Mouse (Mus musculus): ENCODE data around the gene Ddx27.

Ddx27 gene

DNA sequence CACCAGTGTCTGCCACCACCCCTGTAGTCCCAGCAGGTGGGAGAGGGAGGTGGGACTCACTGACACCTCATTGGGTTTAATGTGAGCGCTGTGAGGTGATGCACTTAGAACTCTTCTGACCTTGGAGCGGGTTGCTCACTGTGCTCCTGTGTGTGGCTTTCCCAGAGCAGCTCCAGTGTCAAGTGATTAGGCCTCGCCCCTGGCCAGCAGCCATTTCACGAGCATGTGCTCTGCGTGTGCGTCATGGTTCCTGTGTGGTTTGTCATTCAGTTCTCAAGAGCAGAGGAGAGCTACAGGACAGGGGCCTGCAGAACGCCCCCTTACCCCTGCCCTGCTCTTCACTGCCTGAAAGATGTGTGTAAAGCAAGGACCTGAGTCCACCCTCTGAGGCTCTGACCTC, 13.6 kb downstream of the Ddx27 start:
- no peak for DNase-seq (ENCODE audit: low read depth, low spot score)

DNA sequence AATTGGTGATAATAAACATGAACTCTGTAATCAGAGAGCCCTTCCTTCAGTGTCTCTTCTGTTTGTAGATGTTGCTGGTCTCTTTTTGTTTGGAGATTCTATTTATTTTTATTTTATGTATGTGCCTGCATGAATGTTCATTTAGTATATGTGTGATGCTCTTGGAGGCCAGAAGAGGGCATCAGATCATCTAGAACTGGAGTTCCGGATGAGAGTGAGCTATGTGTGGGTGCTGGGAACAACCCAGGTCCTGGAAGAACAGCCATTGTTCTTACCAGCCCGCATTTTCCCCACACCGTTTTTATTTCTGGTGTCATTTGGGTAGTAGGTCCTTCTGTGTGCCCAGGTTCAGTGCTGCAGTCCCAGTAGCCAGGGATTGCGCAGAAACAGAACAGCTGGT, 15.5 kb downstream of the Ddx27 start:
- DNase-seq (ENCODE audit: low read depth, low spot score) = no peak

DNA sequence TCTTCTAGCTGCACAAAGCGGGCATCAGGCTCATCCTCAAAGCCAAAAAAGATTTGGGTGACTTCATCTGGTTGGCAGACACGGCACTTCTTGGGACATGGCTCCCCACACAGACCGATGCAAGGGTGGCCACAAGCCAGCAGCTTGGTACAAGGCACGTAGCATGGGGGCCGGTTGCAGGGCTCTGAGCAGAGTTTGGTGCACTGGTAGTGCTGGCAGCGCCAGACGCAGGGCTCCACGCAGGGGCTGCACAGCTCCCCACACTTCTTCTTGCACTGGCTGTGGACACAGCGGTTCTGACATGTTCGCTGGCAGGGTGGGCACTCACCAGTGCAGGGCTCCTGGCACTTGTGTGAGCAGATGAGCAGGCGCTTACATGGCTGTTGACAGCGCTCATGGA, 22.7 kb downstream of the Ddx27 start:
- DNase-seq (ENCODE audit: low read depth, low spot score) = no peak

DNA sequence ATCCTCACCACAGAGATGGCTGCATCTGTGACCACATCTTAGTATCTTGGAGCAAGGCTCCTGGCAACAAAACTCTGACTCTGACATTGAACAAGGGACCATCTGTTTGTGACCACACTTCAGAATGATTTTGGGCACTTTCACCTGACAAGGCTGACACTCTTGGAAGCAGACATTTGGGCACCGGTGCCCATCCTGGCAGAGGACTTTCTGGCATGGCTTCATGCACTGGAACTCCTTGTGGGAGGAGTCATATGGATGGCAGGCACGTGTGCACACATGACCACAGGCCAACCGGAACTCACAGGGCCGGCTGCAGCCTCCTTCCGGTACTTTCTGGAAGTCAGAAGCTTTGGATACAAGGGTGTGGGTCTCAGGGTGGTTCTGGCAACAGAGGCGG, 23.3 kb downstream of the Ddx27 start:
- no peak for DNase-seq (ENCODE audit: low read depth, low spot score)

DNA sequence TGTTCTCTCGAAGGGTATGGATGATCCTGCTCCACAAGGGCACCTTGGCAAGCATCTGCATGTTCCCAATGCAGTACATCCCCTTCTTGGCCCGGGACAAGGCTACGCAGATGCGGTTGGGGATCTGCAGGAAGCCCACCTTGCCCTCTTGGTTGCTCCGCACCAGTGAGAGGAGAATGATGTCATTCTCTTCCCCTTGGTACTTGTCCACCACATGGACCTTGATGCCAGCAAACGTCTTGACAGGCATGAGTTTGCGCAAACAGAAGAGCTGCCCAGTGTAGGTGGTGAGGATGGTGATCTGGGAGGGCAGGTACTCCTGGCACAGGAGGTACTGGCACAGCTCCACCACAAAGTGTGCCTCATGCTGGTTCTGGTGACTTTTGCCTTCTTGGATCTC, 23.7 kb downstream of the Ddx27 start:
- DNase-seq (ENCODE audit: low read depth, low spot score) = no peak

DNA sequence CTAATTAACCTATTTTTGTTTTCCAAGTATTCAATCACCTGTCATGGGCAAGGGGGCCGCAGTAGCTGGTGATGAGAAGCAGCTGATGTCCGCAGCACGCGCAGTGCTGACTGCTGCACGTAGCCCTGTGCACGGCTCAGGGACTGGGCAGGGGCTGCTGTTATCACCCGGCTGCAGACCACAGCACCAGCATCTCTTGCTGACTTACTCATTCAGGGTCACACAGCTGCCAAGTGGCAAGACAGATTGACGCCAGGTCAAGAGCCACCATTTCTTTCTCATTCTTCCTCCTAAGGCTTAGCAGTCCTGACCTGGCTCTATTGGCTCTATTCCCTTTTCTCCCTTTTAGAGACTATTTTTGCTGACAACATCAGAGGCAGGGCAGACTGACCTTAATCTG, 24.4 kb downstream of the Ddx27 start:
- no peak for DNase-seq (ENCODE audit: low read depth, low spot score)

DNA sequence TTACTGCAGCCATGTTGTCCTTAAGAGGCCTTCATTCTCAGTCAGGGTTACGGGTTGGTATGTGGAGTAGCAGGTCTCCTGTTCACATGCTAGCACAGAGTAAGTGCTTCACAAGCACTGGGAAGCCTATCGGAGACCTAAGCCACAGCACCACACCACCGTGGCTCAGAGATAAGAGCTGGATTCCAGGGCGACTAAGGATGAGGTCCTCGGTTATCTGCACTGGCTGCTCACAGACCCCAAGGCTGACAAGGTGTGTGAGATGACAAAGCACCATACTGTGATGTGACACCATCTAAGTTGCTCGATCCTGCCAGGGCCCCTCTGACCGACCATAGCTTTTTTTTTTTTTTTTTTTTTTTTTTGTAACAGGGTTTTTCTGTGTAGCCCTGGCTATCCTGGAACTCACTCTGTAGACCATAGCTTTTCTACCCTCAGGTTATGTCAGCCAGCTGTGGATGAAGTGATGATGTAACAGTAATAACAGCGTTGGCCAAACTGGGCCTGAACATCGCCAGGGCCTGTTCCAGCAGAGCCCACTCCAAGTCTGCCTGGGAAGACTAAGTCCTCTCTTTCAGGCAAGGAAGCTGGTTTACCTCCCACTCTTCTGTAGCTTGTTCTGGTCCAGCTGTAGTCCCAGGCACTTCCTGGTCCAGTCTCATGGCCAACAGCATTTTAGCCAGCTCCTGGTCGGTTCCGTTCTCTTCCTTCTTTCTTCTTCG, 28.6 kb downstream of the Ddx27 start:
- DNase-seq (ENCODE audit: low read depth, low spot score) = no peak

DNA sequence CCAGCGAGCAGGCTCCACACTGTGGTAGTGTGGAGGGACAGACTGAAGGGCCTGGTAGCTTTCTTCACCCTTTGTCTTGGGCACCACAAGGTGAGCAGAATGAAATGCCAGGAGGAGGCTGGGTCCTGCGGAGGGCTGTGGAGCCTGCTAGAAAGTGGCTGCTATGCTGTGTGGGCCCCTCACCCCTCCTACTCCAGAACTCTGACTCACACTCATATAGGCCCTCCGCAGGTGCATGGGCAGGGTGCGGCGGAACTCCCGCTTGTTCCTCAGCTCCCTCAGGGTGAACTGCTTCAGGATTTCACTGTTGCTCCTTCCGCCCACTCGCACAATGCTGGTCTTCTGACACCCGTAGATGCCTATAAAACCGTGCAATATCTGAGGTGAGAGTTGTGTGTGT, 33.2 kb downstream of the Ddx27 start:
- no peak for DNase-seq (ENCODE audit: low read depth, low spot score)

DNA sequence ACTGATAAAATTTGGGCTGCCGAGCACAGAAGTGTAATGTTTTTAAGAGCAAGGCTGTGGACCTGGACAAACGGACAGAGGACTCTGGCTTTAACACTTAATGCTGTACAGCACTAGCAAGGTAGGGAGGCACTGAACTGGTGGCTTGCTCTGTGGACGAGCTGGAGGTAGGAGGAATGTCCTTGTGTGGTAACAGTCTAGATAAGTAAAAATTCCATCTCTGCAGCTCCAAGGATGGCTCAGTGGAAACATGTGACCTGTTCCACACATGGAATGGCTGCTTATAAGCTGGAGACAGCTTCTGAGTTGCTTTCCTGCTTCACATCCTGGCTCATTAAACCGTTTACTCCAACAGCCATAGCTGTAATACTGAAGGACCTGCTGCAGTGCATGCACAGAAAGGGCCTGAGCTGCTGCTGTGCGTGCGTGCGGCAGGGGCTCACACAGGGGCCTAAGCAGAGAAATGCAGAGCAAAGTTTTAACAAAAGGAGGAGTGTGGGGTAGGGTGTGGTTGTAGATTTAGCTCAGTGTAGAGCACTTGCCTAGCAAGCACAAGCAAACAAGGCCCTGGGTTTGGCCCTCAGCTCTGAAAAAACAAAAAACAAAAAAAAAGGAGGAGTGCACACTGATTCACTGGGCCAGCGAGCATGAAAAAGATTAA, 33.8 kb downstream of the Ddx27 start:
- DNase-seq (ENCODE audit: low read depth, low spot score) = no peak

DNA sequence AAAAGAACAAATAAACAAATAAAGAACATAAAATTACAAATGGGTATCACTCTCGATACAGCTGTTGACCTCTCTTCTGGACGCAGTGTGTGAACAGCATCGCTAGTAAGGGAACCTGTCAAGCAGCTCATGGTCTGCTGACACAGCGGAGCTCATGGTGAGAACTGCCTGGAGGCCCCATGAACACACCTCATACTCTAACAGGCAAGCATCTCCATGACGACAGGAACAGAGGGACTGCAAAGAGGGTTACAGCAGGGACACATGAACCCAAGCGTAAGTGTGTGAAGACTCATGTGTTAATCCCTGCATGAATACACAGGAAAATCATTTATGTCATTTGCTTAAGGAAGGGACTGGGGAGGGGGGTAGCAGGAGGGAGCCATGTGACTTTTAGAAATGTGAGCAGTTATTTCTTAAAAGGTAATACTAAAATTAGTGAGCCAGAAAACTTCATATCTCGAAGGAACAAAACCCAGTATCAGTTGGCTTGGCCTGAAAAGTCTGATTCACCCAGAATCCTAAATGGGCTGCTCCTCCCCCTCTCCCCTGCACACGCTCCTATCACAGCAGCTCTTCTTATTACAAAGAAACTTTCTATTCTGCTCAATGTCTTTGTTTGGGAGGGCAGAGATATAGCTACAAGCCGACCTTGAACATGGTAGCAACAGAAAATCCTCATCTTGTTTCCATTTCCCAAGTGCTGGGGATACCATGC, 38.3 kb downstream of the Ddx27 start:
- DNase-seq (ENCODE audit: low read depth, low spot score) = no peak

DNA sequence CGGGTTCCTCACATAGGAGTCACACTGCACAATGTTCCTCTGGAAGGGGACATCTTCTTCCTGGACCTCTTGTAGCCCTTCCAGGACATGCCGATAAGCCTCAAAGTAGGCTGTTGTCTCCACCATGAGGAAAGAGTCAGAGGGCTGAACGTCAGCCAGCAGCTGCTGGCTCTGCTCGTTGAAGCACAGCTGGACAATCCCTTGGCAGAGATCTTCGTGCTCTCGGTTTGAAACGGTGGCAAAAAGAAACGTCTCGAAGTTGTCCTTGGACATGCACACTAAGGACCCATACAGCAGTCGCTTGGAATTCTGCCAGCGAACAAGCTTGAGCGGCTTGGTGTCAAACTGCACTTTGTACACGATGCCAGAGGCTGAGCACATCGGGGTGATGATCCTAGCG, 40.4 kb downstream of the Ddx27 start:
- no peak for DNase-seq (ENCODE audit: low read depth, low spot score)

DNA sequence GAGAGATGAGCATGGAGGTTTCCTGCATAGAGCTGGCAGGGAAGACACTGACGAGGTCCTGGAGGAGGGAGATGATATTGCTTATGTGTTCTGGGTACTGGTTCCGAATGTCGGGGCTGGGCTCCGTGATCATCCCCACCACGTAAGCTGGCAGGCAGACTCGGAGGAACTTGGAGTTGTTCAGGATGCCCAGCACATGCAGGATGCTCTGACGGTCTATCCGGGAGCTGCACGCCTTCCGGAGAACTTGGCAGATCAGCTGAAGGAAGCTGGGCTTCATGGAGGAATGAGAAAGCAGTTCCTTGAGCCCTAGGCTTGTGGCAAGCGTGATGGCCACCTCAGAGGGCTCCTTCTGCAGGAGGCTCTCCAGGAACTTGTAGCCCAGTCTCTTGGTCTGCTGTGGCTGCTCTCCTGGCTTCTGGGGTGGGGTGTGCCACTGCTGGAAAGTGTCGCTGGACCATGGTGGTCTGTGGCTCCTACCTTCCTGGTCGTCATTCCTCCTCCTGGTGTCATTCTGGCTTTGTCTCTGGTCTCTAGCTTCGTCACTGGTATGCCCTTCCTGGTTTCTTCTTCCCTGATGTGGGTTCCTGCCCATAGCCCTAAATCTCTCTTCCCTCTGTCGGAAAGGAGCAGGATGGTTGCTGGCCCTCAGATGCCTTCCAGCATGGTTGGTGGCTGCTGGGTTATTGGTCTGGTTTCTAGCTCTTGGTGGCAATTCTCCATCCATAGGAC, 41.4 kb downstream of the Ddx27 start:
- no peak for DNase-seq (ENCODE audit: low read depth, low spot score)

DNA sequence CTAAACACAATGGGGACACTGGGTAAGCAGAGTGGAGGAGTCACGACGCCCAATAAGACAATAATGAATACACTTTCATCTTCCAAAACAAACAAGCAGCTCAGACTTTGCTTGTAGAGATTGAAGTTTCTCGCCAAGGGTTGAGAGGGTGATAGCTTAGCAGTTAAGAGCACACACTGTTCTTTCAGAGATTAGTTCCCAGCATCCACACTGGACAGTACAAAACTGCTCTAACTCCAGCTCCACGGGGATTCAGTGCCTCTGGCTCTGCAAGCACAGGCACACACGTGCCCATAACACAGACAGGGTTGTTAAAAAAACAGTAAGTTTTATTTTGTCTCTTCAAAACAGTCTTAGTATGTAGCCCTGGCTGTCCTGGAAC, 41.9 kb downstream of the Ddx27 start:
- DNase-seq (ENCODE audit: low read depth, low spot score) = no peak

DNA sequence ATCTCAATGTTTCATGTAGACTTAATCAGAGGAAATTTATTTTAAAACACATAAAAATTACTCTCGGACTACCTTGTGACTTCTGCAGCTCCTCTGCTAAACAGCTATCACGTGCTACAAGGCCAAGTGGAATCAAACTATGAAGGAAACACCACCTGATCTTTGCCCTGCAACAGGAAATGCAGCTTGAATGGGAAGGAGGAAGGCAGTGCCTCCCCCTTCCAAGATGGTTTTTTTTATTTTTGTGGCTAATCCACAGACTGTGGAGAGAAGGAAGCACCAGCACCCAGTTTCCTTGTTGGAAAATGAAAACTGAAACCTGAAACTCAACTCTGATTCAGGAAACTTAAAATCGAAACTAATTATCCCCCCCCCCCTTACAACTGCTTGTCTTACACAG, 43.2 kb downstream of the Ddx27 start:
- no peak for DNase-seq (ENCODE audit: low read depth, low spot score)

DNA sequence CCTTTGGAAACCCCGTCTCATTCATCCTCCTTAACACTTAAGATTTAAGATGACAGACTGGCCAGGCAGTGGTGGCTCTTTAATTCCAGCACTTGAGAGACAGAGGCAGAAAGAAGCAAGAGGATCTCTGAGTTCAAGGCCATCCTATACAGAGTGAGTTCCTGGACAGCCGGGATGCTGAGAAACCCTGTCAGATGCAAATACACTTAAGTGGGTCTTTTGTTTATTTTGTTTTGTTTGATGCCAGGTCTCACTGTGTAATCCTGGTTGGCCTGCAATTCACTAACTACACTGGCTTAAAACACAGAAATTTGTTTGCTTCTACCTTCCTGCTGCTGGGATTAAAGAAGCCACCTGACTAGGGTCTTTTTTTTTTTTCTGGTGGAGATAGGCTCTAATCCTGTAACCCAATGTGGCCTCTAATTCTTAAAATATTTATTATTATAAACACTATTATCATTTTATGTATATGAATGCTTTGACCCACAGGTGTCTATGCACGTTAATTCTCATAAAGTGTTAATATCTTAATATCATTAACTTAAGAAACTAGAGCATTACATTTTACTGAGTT, 43.9 kb downstream of the Ddx27 start:
- no peak for DNase-seq (ENCODE audit: low read depth, low spot score)

DNA sequence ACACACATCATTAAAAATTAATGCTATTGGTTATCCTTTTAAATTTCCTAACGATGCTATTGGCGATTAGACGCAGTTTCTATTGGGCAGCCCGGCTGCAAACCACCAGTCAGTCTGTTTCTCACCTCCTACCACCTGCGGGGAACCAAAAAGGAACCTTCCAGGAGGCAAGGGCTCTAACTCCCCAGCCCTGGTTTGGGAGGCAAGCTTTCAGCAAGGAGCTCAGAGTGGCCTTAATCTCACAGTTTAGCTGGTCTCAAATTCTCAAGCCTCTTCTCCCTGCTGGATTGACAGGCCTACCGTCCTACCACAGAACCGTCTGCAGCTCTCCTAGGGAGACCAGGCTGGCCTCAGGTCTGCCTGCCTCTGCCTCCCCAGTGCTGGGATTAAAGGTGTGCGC, 44.5 kb downstream of the Ddx27 start:
- no peak for DNase-seq (ENCODE audit: low read depth, low spot score)

DNA sequence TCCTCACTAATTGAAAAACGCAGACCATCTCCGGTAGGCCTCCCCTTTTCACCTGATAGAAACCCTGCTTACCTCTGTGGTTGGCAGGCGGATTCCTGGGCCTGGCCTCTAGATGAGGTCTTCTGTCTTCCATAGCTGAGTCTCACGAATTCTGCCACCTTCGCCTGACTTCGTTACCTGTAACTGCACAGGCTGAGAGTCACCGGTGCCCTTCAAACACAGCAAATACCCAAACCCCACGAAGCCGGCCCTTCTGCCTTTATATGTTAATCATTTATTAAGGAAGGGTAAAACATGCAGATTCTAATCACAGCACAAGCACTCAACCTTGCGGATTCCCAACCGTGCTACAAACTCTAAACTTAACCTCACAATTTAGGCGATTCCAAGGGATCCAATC, 45.0 kb downstream of the Ddx27 start:
- no peak for DNase-seq (ENCODE audit: low read depth, low spot score)

DNA sequence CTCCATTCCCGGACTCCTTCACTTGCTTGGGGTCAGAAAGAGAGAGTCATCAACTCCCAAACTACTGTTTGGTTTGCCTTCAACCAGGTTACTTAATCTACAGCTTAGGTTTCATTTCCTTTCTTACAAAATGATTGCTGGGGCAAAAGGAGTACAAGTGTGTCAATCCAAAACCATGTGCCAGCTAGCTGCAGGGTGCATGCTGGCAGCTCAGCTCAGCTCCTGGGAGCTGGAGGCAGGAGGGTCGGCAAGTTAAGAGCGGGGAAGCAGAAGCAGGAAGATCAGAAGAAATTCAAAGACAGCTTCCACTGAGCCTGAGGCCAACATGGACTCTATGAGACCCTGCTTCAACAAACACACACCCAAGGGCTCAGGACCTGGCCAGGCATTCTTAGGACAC, 45.4 kb downstream of the Ddx27 start:
- DNase-seq (ENCODE audit: low read depth, low spot score) = no peak

DNA sequence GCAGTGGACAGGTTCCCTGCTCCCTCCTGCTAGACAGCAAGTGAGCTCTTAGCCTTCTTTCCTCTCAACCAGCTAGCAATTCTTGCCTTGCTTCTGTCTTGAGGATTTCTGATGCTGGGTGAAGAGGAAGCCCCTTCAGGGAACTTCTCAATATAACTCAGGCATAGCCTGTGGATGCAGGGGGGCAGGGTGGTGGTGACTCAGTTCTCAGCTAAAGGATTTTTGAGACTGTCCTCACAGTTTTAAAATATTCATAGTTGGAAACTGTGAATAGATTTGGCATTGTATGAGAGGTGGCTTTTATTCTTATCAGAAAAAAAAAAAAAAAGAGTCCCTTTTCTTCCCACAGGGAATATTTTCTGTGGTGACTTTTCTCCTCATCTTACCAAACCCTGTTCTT, 45.8 kb downstream of the Ddx27 start:
- DNase-seq (ENCODE audit: low read depth, low spot score) = no peak

DNA sequence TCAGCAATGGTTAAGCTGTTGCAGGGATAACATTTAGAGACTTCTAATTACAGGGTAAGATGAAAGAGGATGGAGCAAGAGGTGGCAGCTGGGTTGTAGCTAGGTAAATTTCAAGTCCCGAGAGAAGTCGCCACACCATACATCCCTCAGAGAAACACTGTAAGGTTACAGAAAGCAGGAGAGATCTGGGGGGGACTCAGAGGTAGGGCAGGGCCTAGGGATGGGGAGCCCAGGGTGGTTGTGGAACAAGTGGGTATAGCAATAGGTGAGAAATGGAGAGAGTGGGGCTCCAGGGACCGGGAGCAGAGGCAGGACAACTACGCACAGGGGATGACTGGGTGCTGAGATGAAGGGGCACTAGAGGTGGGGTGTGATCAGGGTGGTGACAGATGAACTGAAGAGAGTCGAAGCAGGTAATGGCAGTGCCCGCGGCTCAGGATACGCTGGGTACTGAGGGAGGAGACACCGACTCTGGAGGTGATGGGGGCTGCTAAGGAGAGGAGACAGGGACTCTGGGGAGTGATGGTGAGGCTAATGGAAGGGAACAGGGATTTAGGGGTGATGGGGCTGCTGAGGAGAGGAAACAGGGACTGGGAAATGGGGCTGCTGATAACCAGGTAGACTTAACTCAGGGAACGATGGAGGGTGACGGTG, 46.5 kb downstream of the Ddx27 start:
- DNase-seq (ENCODE audit: low read depth, low spot score) = peak; percentile 32

DNA sequence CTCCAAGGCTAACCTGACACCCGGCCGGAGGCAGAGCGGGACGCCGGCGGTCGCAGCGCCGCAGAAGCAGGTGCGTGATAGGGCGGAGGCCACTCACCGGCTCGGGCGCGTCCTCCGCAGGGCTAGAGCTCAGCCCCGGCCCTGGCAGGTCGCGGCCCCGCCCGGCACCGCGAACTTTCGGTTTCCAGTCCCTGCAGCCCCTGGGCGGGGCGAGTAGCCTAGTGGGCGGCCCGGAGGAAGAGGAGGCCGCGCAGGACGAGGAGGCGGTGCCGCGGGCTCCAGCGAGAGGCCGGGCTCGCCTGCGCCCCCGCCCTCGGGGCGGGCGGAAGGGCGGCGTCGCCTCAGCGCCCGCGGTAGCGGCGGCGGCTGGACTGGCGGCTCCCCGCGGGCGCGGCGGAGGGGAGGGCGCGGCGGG, 47.5 kb downstream of the Ddx27 start:
- peak; percentile 98 for DNase-seq (ENCODE audit: low read depth, low spot score)
